Mouse (Mus musculus) erythroblast, embryonic 14.5 days (primary cell): Measurements from ENCODE around the gene Map3k10. TPM values are rescaled to one million over a fixed set of nuclear protein-coding genes. Genes with fewer than 3 reads are reported as not detected.

ENCODE experiments used
- H3K27me3 ChIP-seq: 2 replicates; pipeline ENCODE4 v1.6.1; 2012; ENCODE audit warnings: inconsistent platforms; ENCODE audit not compliant: control insufficient read depth
- H3K36me3 ChIP-seq: 2 replicates; pipeline ENCODE4 v1.6.1; 2012; ENCODE audit warnings: mild to moderate bottlenecking, inconsistent platforms; ENCODE audit not compliant: control insufficient read depth
- H3K4me1 ChIP-seq: 2 replicates; pipeline ENCODE4 v1.6.1; 2012; ENCODE audit warnings: inconsistent platforms; ENCODE audit not compliant: control insufficient read depth
- H3K4me3 ChIP-seq: replicated peaks from 2 replicates; pipeline ENCODE3; 2012; ENCODE audit warnings: moderate library complexity, mild to moderate bottlenecking, inconsistent platforms
- H3K9me3 ChIP-seq: 2 replicates; pipeline ENCODE4 v1.6.1; 2012; ENCODE audit warnings: low read length, inconsistent platforms, mixed read lengths; ENCODE audit not compliant: control insufficient read depth
- GATA1 ChIP-seq: IDR thresholded peaks from 2 replicates; pipeline ENCODE4 v1.6.1; 2012; ENCODE audit warnings: low read length, inconsistent platforms, mixed read lengths
- TAL1 ChIP-seq: IDR thresholded peaks from 3 replicates; pipeline ENCODE4 v1.6.1; 2012; ENCODE audit warnings: low read length, inconsistent platforms, mixed read lengths
- polyA plus RNA-seq: library from polyadenylated mRNA; stranded (reverse); fragments of >175 nt; gene quantifications from 2 replicates; pipeline ENCODE4 v1.2.3, GENCODE M21; 2012

The Map3k10 gene
- polyA plus RNA-seq, 1 experiment = 2.0 TPM

- H3K4me1 ChIP-seq = peaks cover 50% of the 10 kb centered on the region
- no peaks in the 10 kb centered on the region for H3K27me3 ChIP-seq
- no peaks in the 10 kb centered on the region for H3K9me3 ChIP-seq
- TF ChIP-seq TAL1 (no peak), GATA1 (no peak)
- H3K4me3 ChIP-seq = no peak overlapping the region
- H3K36me3 ChIP-seq = peaks cover 89% of the 10 kb centered on the region
Observed at GRCm38 (mm10) chr7:27606481-27607254, 67.7 kb downstream of the Map3k10 start.

Other genes with a start within 250 kb of the Map3k10 start
- gene Sptbn4, start 226.9 kb downstream of the Map3k10 start, polyA plus RNA-seq = 0.01 and 0.02 TPM in 2 replicates
- gene Blvrb, start 226.6 kb downstream of the Map3k10 start, polyA plus RNA-seq = 842 and 917 TPM in 2 replicates
- 9.6 and 9.9 TPM in 2 replicates for gene Sertad3, start 200.8 kb downstream of the Map3k10 start, polyA plus RNA-seq
- gene Sertad1, start 187.7 kb downstream of the Map3k10 start, polyA plus RNA-seq = 17.9 and 18.5 TPM in 2 replicates
- gene Prx, start 175.3 kb downstream of the Map3k10 start, polyA plus RNA-seq = 0.41 TPM in 2 replicates
- 0.27 and 0.38 TPM in 2 replicates for gene Hipk4, start 151.3 kb downstream of the Map3k10 start, polyA plus RNA-seq
- gene Pld3, start 121.4 kb downstream of the Map3k10 start, polyA plus RNA-seq = 19.1 and 24.1 TPM in 2 replicates
- gene 2310022A10Rik, start 121.4 kb downstream of the Map3k10 start, polyA plus RNA-seq = 6.6 and 8.3 TPM in 2 replicates
- gene Akt2, start 83.0 kb downstream of the Map3k10 start, polyA plus RNA-seq = 4.8 and 5.3 TPM in 2 replicates
- not detected in 2 replicates for gene Ttc9b, start 20.7 kb downstream of the Map3k10 start, polyA plus RNA-seq
- gene Zfp607b, start 14.7 kb upstream of the Map3k10 start, polyA plus RNA-seq = not detected in 2 replicates
- 0.01 TPM in 2 replicates for gene Zfp60, start 56.8 kb upstream of the Map3k10 start, polyA plus RNA-seq
- 0.01 and 0.11 TPM in 2 replicates for gene Zfp626, start 132.6 kb upstream of the Map3k10 start, polyA plus RNA-seq
- gene Zfp59, start 164.0 kb upstream of the Map3k10 start, polyA plus RNA-seq = not detected in 2 replicates
- gene Zfp607a, start 182.9 kb upstream of the Map3k10 start, polyA plus RNA-seq = not detected in 2 replicates